Mouse (Mus musculus) midbrain, embryonic 13.5 days (tissue): ENCODE measurements around the gene Nbeal2. TPM values are rescaled to one million over a fixed set of nuclear protein-coding genes. Genes with fewer than 3 reads are reported as not detected.

Experiments
- ATAC-seq: fragments of 200-750 bp; cut with Nextera tagmentation; 2 replicates; pipeline ENCODE4 v1.8.0; 2017; ENCODE audit warnings: mild to moderate bottlenecking, moderate TSS enrichment, moderate library complexity
- H3K27ac ChIP-seq: fragments of 300-500 bp; sonication (generic); 2 replicates; pipeline ENCODE4 v1.5.1; 2015; ENCODE audit warnings: inconsistent platforms, mild to moderate bottlenecking, moderate library complexity
- H3K27me3 ChIP-seq: fragments of 300-500 bp; sonication (generic); 2 replicates; pipeline ENCODE4 v1.6.1; 2015; ENCODE audit warnings: mild to moderate bottlenecking, inconsistent platforms
- H3K36me3 ChIP-seq: fragments of 300-500 bp; sonication (generic); 2 replicates; pipeline ENCODE4 v1.6.1; 2015; ENCODE audit warnings: mild to moderate bottlenecking, inconsistent platforms
- H3K4me1 ChIP-seq: fragments of 300-500 bp; sonication (generic); replicated peaks from 2 replicates; pipeline ENCODE4 v1.6.1; 2015; ENCODE audit warnings: inconsistent platforms
- H3K4me2 ChIP-seq: fragments of 300-500 bp; sonication (generic); replicated peaks from 2 replicates; pipeline ENCODE4 v1.6.1; 2015; ENCODE audit warnings: moderate library complexity, mild to moderate bottlenecking, inconsistent platforms
- H3K4me3 ChIP-seq: fragments of 300-500 bp; sonication (generic); replicated peaks from 2 replicates; pipeline ENCODE4 v1.5.1; 2015; ENCODE audit warnings: mild to moderate bottlenecking, inconsistent platforms
- H3K9ac ChIP-seq: fragments of 300-500 bp; sonication (generic); replicated peaks from 2 replicates; pipeline ENCODE4 v1.6.1; 2015; ENCODE audit warnings: mild to moderate bottlenecking, inconsistent platforms
- H3K9me3 ChIP-seq: fragments of 300-500 bp; sonication (generic); 2 replicates; pipeline ENCODE4 v1.6.1; 2016; ENCODE audit warnings: mild to moderate bottlenecking, inconsistent platforms
- WGBS: fragments of 180-500 bp; shearing (Covaris S2); methylation state at CpG from one replicate; pipeline ENCODE4 v1.1.7; 2015; 5-methylcytosine and 5-hydroxymethylcytosine counted together
- polyA plus RNA-seq: library from polyadenylated mRNA; unstranded; fragments of >200 nt; fragmentation: Nextera tagmentation; extraction: Ambion mirVana; gene quantifications from 2 replicates; pipeline ENCODE4 v1.2.1, GENCODE M21; 2015

Gene Nbeal2
- polyA plus RNA-seq, 1 experiment from 2014 or later = 2.0 TPM

- Histone ChIP-seq H3K4me1 (peaks cover 64% of the 10 kb centered on the region), H3K9ac (peak within 1 kb of the TSS; percentile 80), H3K4me3 (peak within 1 kb of the TSS; percentile 67), H3K27ac (peak within 1 kb of the TSS; percentile 96), H3K27me3 (peaks cover 21% of the 10 kb centered on the region), H3K36me3 (peaks cover 7% of the 10 kb centered on the region; the same call in 1 of the 2 replicates), H3K9me3 (no peaks in the 10 kb centered on the region), H3K4me2 (peak within 1 kb of the TSS; percentile 58)
- under 1% methylated on average over 52 of the region's 52 CpGs for WGBS
- peak; percentile 98 for ATAC-seq
These were observed 2.6 kb upstream of the Nbeal2 start, which contains the start of gene Ccdc12 for GRCm38 (mm10) chr9:110656249-110657221. Gene Ccdc12, plus strand, starts transcription at chr9:110656503.

- Histone ChIP-seq H3K36me3 (peaks cover 7% of the 10 kb centered on the region; the same call in 1 of the 2 replicates), H3K4me1 (peaks cover 67% of the 10 kb centered on the region)
- ATAC-seq = no peak
These were observed 1.7 kb upstream of the Nbeal2 start for GRCm38 (mm10) chr9:110655651-110656007.

GRCm38 (mm10) chr9:110654726-110655650 is 1.0 kb upstream of the Nbeal2 start:
- H3K9ac ChIP-seq = peak overlapping the region; percentile 80; the same call in 1 of the 2 replicates
- peaks cover 74% of the 10 kb centered on the region for H3K4me1 ChIP-seq

More at GRCm38 (mm10) chr9:110655651-110656007, 1.7 kb upstream of the Nbeal2 start:
- WGBS = 85% methylated on average over 10 of the region's 10 CpGs
- H3K27me3 ChIP-seq = peaks cover 29% of the 10 kb centered on the region
- H3K9me3 ChIP-seq = no peaks in the 10 kb centered on the region
- H3K4me3 ChIP-seq = peak overlapping the region; percentile 67
- H3K4me2 ChIP-seq = peak overlapping the region; percentile 58
- peak overlapping the region; percentile 64 for H3K9ac ChIP-seq
- H3K27ac ChIP-seq = peak overlapping the region; percentile 96

GRCm38 (mm10) chr9:110652963-110653654 is 852 bp downstream of the Nbeal2 start:
- H3K27ac ChIP-seq = no peak overlapping the region
- H3K4me2 ChIP-seq = peak overlapping the region; percentile 99
- ATAC-seq = no peak
- peak overlapping the region; percentile 72 for H3K4me3 ChIP-seq
- no peaks in the 10 kb centered on the region for H3K36me3 ChIP-seq
- peaks cover 29% of the 10 kb centered on the region for H3K27me3 ChIP-seq
- no peaks in the 10 kb centered on the region for H3K9me3 ChIP-seq
- WGBS = 22% methylated on average over 14 of the region's 14 CpGs
- H3K9ac ChIP-seq = peak overlapping the region; percentile 80
- peaks cover 73% of the 10 kb centered on the region for H3K4me1 ChIP-seq

More at GRCm38 (mm10) chr9:110654726-110655650, 1.0 kb upstream of the Nbeal2 start:
- ATAC-seq = no peak
- Histone ChIP-seq H3K4me3 (peak overlapping the region; percentile 72), H3K4me2 (peak overlapping the region; percentile 99), H3K9me3 (no peaks in the 10 kb centered on the region), H3K27ac (no peak overlapping the region), H3K36me3 (peaks cover 7% of the 10 kb centered on the region; the same call in 1 of the 2 replicates), H3K27me3 (peaks cover 29% of the 10 kb centered on the region)
- WGBS = 81% methylated on average over 19 of the region's 19 CpGs

- Histone ChIP-seq H3K4me1 (peaks cover 64% of the 10 kb centered on the region), H3K27me3 (peaks cover 29% of the 10 kb centered on the region), H3K27ac (no peak overlapping the region), H3K4me2 (peak overlapping the region; percentile 99), H3K9ac (0 out of 2 replicates have a peak overlapping the region, but pooled peaks have one; percentile 12), H3K36me3 (no peaks in the 10 kb centered on the region), H3K9me3 (no peaks in the 10 kb centered on the region), H3K4me3 (no peak overlapping the region)
- no peak for ATAC-seq
- 37% methylated on average over 13 of the region's 13 CpGs for WGBS
These were observed 1.8 kb downstream of the Nbeal2 start for GRCm38 (mm10) chr9:110651931-110652722.

- Histone ChIP-seq H3K27me3 (peaks cover 29% of the 10 kb centered on the region), H3K36me3 (no peaks in the 10 kb centered on the region), H3K4me2 (peak overlapping the region; percentile 16), H3K9ac (no peak overlapping the region), H3K4me3 (no peak overlapping the region), H3K9me3 (no peaks in the 10 kb centered on the region), H3K4me1 (peaks cover 51% of the 10 kb centered on the region), H3K27ac (peak overlapping the region; percentile 80)
- ATAC-seq = no peak
These were observed 4.2 kb downstream of the Nbeal2 start for GRCm38 (mm10) chr9:110649775-110650174.

GRCm38 (mm10) chr9:110645219-110645618 is 8.7 kb downstream of the Nbeal2 start:
- H3K36me3 ChIP-seq = no peaks in the 10 kb centered on the region

GRCm38 (mm10) chr9:110644295-110644694 is 9.7 kb downstream of the Nbeal2 start:
- H3K4me2 ChIP-seq = no peak overlapping the region
- H3K27me3 ChIP-seq = no peaks in the 10 kb centered on the region
- no peak overlapping the region for H3K9ac ChIP-seq
- ATAC-seq = no peak
- H3K36me3 ChIP-seq = no peaks in the 10 kb centered on the region
- H3K4me3 ChIP-seq = no peak overlapping the region
- 87% methylated on average over 10 of the region's 10 CpGs for WGBS
- no peak overlapping the region for H3K27ac ChIP-seq
- no peaks in the 10 kb centered on the region for H3K9me3 ChIP-seq
- H3K4me1 ChIP-seq = peaks cover 6% of the 10 kb centered on the region

More at GRCm38 (mm10) chr9:110645219-110645618, 8.7 kb downstream of the Nbeal2 start:
- WGBS = 94% methylated on average over 9 of the region's 9 CpGs
- H3K9ac ChIP-seq = no peak overlapping the region
- ATAC-seq = no peak
- H3K9me3 ChIP-seq = no peaks in the 10 kb centered on the region
- H3K27ac ChIP-seq = no peak overlapping the region
- H3K4me3 ChIP-seq = no peak overlapping the region
- no peak overlapping the region for H3K4me2 ChIP-seq
- H3K4me1 ChIP-seq = peaks cover 15% of the 10 kb centered on the region
- H3K27me3 ChIP-seq = no peaks in the 10 kb centered on the region

GRCm38 (mm10) chr9:110643787-110644186 is 10.2 kb downstream of the Nbeal2 start:
- no peak for ATAC-seq
- no peaks in the 10 kb centered on the region for H3K9me3 ChIP-seq
- H3K36me3 ChIP-seq = no peaks in the 10 kb centered on the region
- 75% methylated on average over 9 of the region's 9 CpGs for WGBS
- H3K4me2 ChIP-seq = no peak overlapping the region
- H3K4me1 ChIP-seq = peaks cover 4% of the 10 kb centered on the region
- H3K27ac ChIP-seq = no peak overlapping the region
- no peak overlapping the region for H3K9ac ChIP-seq
- no peak overlapping the region for H3K4me3 ChIP-seq
- no peaks in the 10 kb centered on the region for H3K27me3 ChIP-seq

- no peak overlapping the region for H3K4me2 ChIP-seq
- no peaks in the 10 kb centered on the region for H3K27me3 ChIP-seq
- H3K27ac ChIP-seq = no peak overlapping the region
- H3K4me3 ChIP-seq = no peak overlapping the region
- 57% methylated on average over 5 of the region's 5 CpGs for WGBS
- ATAC-seq = no peak
- H3K9ac ChIP-seq = no peak overlapping the region; the same call in 1 of the 2 replicates
- peaks cover 4% of the 10 kb centered on the region; the same call in 1 of the 2 replicates for H3K4me1 ChIP-seq
- no peaks in the 10 kb centered on the region for H3K9me3 ChIP-seq
- H3K36me3 ChIP-seq = no peaks in the 10 kb centered on the region
These were observed 11.0 kb downstream of the Nbeal2 start for GRCm38 (mm10) chr9:110642812-110643524.
